Mouse (Mus musculus) lung, postnatal 0 days (tissue): ENCODE results near the gene Zfp629.

Experiments
- CTCF ChIP-seq: IDR thresholded peaks from 2 replicates; pipeline ENCODE4 v1.5.1; 2016; ENCODE audit warnings: antibody characterized with exemption, mild to moderate bottlenecking
- EP300 ChIP-seq: IDR thresholded peaks from 2 replicates; pipeline ENCODE4 v1.6.1; 2016; ENCODE audit warnings: antibody characterized with exemption, mild to moderate bottlenecking, control low read depth

- TF ChIP-seq EP300 (no peak), CTCF (no peak)
Measured at GRCm38 (mm10) chr7:127588901-127589300, 26.7 kb downstream of the Zfp629 start.
